Mouse (Mus musculus): ENCODE measurements around the gene Shank2. TPM values are rescaled to one million over a fixed set of nuclear protein-coding genes. Genes with fewer than 3 reads are reported as not detected.
A peak's percentile ranks its signal among the peaks of the same experiment; 100 is the strongest.

The Shank2 gene
- polyA plus RNA-seq, 1 experiment from 2014 or later, result 0.92 TPM

DNA sequence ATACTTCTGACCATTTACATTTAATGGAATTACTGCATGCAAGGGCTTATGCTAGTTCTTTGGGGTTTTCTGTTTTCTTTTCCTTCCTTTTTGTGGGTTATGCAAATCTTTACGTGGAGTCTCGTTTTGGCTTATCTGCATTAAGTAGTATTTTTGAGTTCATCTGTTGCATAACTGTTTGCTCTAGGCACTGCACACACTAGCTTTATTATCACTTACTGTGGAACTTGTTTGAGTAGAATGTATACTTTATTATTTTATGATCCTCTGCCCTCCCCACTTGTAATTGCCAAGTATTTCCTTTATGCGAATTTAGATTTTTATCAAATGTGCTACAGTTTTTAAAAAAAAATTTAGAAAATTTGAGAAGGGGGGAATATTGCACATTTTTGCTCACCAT lies 2.7 kb upstream of the Shank2 start:
- Histone ChIP-seq H3K27me3 (ENCODE audit: insufficient read depth, low read length) (no peaks in the 10 kb centered on the region), H3K4me1 (ENCODE audit: insufficient read depth) (no peaks in the 10 kb centered on the region), H3K9ac (replicated peaks) (no peak overlapping the region), H3K9me3 (ENCODE audit: low read length) (no peaks in the 10 kb centered on the region), H3K27ac (ENCODE audit: low read depth) (no peak overlapping the region), H3K36me3 (replicated peaks; ENCODE audit: insufficient read depth, low read length) (no peaks in the 10 kb centered on the region), H3K4me3 (ENCODE audit: low read depth, low read length) (no peak overlapping the region), H3K4me2 (ENCODE audit: low read depth, low read length) (no peak overlapping the region)
- ATAC-seq, result no peak
- DNase-seq, result no peak
- WGBS (ENCODE audit: insufficient replicate concordance), result 40% methylated on average over 3 of the region's 3 CpGs
- no peak for TF ChIP-seq CTCF (IDR thresholded peaks at IDR 0.05; ENCODE audit: low read depth)
- TF ChIP-seq EP300 (IDR thresholded peaks at IDR 0.05; ENCODE audit: low read depth), result no peak

- WGBS (ENCODE audit: insufficient replicate concordance), result 70% methylated on average over 3 of the region's 3 CpGs
- H3K9me3 ChIP-seq (ENCODE audit: low read length), result no peaks in the 10 kb centered on the region
- no peak overlapping the region for H3K9ac ChIP-seq (replicated peaks)
- DNase-seq (no peak), ATAC-seq (no peak)
- H3K4me2 ChIP-seq (ENCODE audit: low read depth, low read length), result no peak overlapping the region
- H3K36me3 ChIP-seq (replicated peaks; ENCODE audit: insufficient read depth, low read length), result no peaks in the 10 kb centered on the region
- H3K4me1 ChIP-seq (ENCODE audit: insufficient read depth), result no peaks in the 10 kb centered on the region; the same call in 1 of the 2 replicates
- TF ChIP-seq CTCF (IDR thresholded peaks at IDR 0.05; ENCODE audit: low read depth) (no peak), EP300 (IDR thresholded peaks at IDR 0.05; ENCODE audit: low read depth) (no peak)
- no peaks in the 10 kb centered on the region for H3K27me3 ChIP-seq (ENCODE audit: insufficient read depth, low read length)
- no peak overlapping the region for H3K27ac ChIP-seq (ENCODE audit: low read depth)
- H3K4me3 ChIP-seq (ENCODE audit: low read depth, low read length), result no peak overlapping the region
These were observed 1.7 kb downstream of the Shank2 start for GRCm38 (mm10) chr7:144003471-144003870.

DNA sequence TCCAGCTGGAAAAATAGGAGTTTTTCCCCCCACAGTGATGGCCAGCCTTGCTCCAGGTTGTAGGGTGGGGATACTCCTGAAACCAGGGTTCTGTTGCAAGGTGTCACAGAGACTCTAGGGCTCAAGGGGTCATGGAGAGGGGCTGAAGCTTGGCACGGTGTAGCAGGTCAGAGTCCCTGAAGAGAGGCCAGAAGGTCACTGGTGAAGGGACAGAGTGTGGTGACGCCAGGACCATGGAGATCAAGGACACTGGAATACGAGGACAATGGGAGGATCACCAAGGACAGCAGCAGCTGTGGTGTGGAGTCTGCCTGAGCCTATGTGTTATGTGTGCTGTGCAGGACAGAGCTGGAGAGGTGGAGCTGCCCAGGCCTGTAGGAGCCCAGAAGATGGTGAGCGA lies 6.4 kb downstream of the Shank2 start:
- peak; percentile 45 for ATAC-seq

DNA sequence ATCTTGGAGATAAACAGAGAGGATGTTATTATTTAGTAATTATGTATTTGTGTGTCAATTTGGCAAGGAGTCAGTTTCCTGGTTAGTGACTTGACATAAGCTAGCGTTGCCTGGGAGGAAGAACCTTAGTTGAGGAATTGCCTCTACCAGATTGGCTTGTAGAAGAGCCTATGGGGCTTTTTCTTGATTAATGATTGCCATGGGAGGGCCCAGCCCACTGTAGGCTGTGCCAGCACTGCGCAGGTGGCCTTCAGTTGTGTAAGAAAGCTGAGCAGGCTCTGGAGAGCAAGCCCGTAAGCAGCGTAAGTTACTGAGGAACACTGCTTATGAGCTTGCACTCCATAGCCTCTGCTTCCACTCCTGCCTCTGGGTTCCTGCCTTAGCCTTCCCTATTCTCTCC lies 7.3 kb downstream of the Shank2 start:
- ATAC-seq (peak; percentile 92), DNase-seq (peak; percentile 65)
- 59% methylated on average over 4 of the region's 4 CpGs for WGBS (ENCODE audit: insufficient replicate concordance)
- H3K27ac ChIP-seq (ENCODE audit: low read depth), result peak overlapping the region; percentile 11; the same call in 1 of the 2 replicates
- peak overlapping the region; percentile 42; the same call in 1 of the 2 replicates for H3K4me2 ChIP-seq (ENCODE audit: low read depth, low read length)
- H3K36me3 ChIP-seq (replicated peaks; ENCODE audit: insufficient read depth, low read length), result no peaks in the 10 kb centered on the region
- H3K4me3 ChIP-seq (ENCODE audit: low read depth, low read length), result no peak overlapping the region
- no peaks in the 10 kb centered on the region for H3K27me3 ChIP-seq (ENCODE audit: insufficient read depth, low read length)
- H3K4me1 ChIP-seq (ENCODE audit: insufficient read depth), result peaks cover 9% of the 10 kb centered on the region
- no peaks in the 10 kb centered on the region for H3K9me3 ChIP-seq (ENCODE audit: low read length)
- TF ChIP-seq CTCF (IDR thresholded peaks at IDR 0.05; ENCODE audit: low read depth), result no peak
- 0 out of 2 replicates have a peak overlapping the region, but pooled peaks have one; percentile 6 for H3K9ac ChIP-seq (replicated peaks)

More for the DNA sequence above, 6.4 kb downstream of the Shank2 start:
- Histone ChIP-seq H3K4me3 (ENCODE audit: low read depth, low read length) (no peak overlapping the region), H3K27me3 (ENCODE audit: insufficient read depth, low read length) (no peaks in the 10 kb centered on the region), H3K9ac (replicated peaks) (no peak overlapping the region), H3K4me1 (ENCODE audit: insufficient read depth) (peaks cover 9% of the 10 kb centered on the region), H3K4me2 (ENCODE audit: low read depth, low read length) (no peak overlapping the region), H3K9me3 (ENCODE audit: low read length) (no peaks in the 10 kb centered on the region), H3K36me3 (replicated peaks; ENCODE audit: insufficient read depth, low read length) (no peaks in the 10 kb centered on the region), H3K27ac (ENCODE audit: low read depth) (no peak overlapping the region)
- no peak for DNase-seq
- WGBS (ENCODE audit: insufficient replicate concordance), result 56% methylated on average over 4 of the region's 4 CpGs
- no peak for TF ChIP-seq CTCF (IDR thresholded peaks at IDR 0.05; ENCODE audit: low read depth)
- TF ChIP-seq EP300 (IDR thresholded peaks at IDR 0.05; ENCODE audit: low read depth), result no peak

- no peak for DNase-seq
- Histone ChIP-seq H3K36me3 (replicated peaks; ENCODE audit: insufficient read depth, low read length) (no peaks in the 10 kb centered on the region), H3K9me3 (ENCODE audit: low read length) (no peaks in the 10 kb centered on the region), H3K27ac (ENCODE audit: low read depth) (no peak overlapping the region), H3K4me2 (ENCODE audit: low read depth, low read length) (no peak overlapping the region), H3K9ac (replicated peaks) (no peak overlapping the region), H3K4me1 (ENCODE audit: insufficient read depth) (peaks cover 4% of the 10 kb centered on the region), H3K27me3 (ENCODE audit: insufficient read depth, low read length) (no peaks in the 10 kb centered on the region), H3K4me3 (ENCODE audit: low read depth, low read length) (no peak overlapping the region)
- ATAC-seq, result no peak
- WGBS (ENCODE audit: insufficient replicate concordance), result 71% methylated on average over 2 of the region's 2 CpGs
- no peak for TF ChIP-seq CTCF (IDR thresholded peaks at IDR 0.05; ENCODE audit: low read depth)
- no peak for TF ChIP-seq EP300 (IDR thresholded peaks at IDR 0.05; ENCODE audit: low read depth)
These were observed 12.8 kb downstream of the Shank2 start for GRCm38 (mm10) chr7:144014485-144014884.

DNA sequence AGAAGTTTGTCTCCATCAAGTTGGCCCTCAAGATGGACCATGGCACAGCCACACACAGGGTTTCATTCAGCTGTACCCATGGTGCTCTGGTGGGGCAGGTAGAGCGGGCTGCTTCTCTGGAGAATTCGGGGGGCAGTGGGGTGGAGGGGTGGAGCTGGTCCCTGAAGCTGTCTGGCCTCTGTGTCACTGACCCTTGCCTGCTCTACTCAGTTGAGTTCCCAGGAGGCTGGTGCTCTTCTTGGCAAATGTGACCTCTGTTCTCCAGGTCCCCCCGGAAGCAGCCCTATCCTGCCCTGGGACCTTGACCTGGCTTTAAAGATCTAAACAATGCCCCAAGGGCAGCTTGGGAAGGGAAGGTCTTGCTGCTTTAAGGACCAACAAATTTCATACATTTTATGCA lies 20.1 kb downstream of the Shank2 start:
- ATAC-seq, result no peak
- Histone ChIP-seq H3K9ac (replicated peaks) (no peak overlapping the region), H3K36me3 (replicated peaks; ENCODE audit: insufficient read depth, low read length) (no peaks in the 10 kb centered on the region), H3K9me3 (ENCODE audit: low read length) (no peaks in the 10 kb centered on the region), H3K4me2 (ENCODE audit: low read depth, low read length) (no peak overlapping the region), H3K4me1 (ENCODE audit: insufficient read depth) (peaks cover 6% of the 10 kb centered on the region), H3K4me3 (ENCODE audit: low read depth, low read length) (no peak overlapping the region), H3K27me3 (ENCODE audit: insufficient read depth, low read length) (no peaks in the 10 kb centered on the region), H3K27ac (ENCODE audit: low read depth) (peak overlapping the region; percentile 83)
- no peak for TF ChIP-seq CTCF (IDR thresholded peaks at IDR 0.05; ENCODE audit: low read depth)
- no peak for TF ChIP-seq EP300 (IDR thresholded peaks at IDR 0.05; ENCODE audit: low read depth)
- 68% methylated on average over 3 of the region's 3 CpGs for WGBS (ENCODE audit: insufficient replicate concordance)
- no peak for DNase-seq

DNA sequence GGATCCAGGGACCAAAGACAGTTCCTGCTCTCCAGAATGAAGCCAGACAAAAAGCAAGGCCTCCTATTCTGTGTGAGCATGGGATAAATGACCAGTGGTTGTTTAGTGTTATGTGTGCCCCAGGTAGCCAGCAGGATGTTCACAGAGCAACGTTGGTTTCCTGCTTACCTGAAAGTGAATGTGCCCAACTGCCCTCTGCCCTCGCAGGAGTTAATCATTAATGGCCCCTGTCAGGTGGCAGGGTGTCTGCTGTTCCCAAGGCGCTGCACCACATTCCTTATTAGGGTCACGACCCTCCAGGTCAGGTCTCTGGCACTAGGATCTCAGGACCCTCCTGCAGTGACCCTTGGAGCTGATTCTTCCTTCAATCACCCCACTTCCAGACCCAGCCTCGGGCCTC lies 21.0 kb downstream of the Shank2 start:
- TF ChIP-seq EP300 (IDR thresholded peaks at IDR 0.05; ENCODE audit: low read depth) (no peak), CTCF (IDR thresholded peaks at IDR 0.05; ENCODE audit: low read depth) (0 out of 2 replicates have a peak, but pooled peaks have one; percentile 2)
- ATAC-seq (peak; percentile 70), DNase-seq (peak; percentile 54)
- Histone ChIP-seq H3K4me3 (ENCODE audit: low read depth, low read length) (no peak overlapping the region), H3K9me3 (ENCODE audit: low read length) (no peaks in the 10 kb centered on the region), H3K36me3 (replicated peaks; ENCODE audit: insufficient read depth, low read length) (no peaks in the 10 kb centered on the region), H3K27me3 (ENCODE audit: insufficient read depth, low read length) (no peaks in the 10 kb centered on the region), H3K4me1 (ENCODE audit: insufficient read depth) (peaks cover 6% of the 10 kb centered on the region), H3K9ac (replicated peaks) (no peak overlapping the region), H3K27ac (ENCODE audit: low read depth) (peak overlapping the region; percentile 83), H3K4me2 (ENCODE audit: low read depth, low read length) (peak overlapping the region; percentile 23)
- 29% methylated on average over 5 of the region's 5 CpGs for WGBS (ENCODE audit: insufficient replicate concordance)

Data from liver, postnatal 0 days (tissue).